Mouse (Mus musculus): ENCODE results near the gene Foxp4. TPM values are rescaled to one million over a fixed set of nuclear protein-coding genes. Genes with fewer than 3 reads are reported as not detected.

Gene Foxp4
- polyA plus RNA-seq, 1 experiment from 2014 or later = 29.4 TPM

- Histone ChIP-seq H3K27ac (peak overlapping the region; percentile 76), H3K4me3 (peak overlapping the region; percentile 20), H3K36me3 (peaks cover 55% of the 10 kb centered on the region), H3K9me3 (no peaks in the 10 kb centered on the region), H3K4me1 (replicated peaks) (peaks cover 89% of the 10 kb centered on the region), H3K27me3 (ENCODE audit: insufficient read depth, poor library complexity, severe bottlenecking) (peaks cover 5% of the 10 kb centered on the region; the same call in 1 of the 2 replicates)
- 24% methylated on average over 35 of the region's 35 CpGs for WGBS
- no peak for DNase-seq (ENCODE audit: low spot score)
Observed at GRCm38 (mm10) chr17:47903846-47904680, 20.4 kb downstream of the Foxp4 start.

GRCm38 (mm10) chr17:47901782-47902181 is 22.7 kb downstream of the Foxp4 start:
- DNase-seq (ENCODE audit: low spot score) = no peak
- Histone ChIP-seq H3K9me3 (no peaks in the 10 kb centered on the region), H3K4me3 (no peak overlapping the region), H3K36me3 (peaks cover 70% of the 10 kb centered on the region), H3K4me1 (replicated peaks) (peaks cover 89% of the 10 kb centered on the region), H3K27me3 (ENCODE audit: insufficient read depth, poor library complexity, severe bottlenecking) (peaks cover 5% of the 10 kb centered on the region; the same call in 1 of the 2 replicates), H3K27ac (no peak overlapping the region; the same call in 1 of the 2 replicates)
- WGBS = 81% methylated on average over 3 of the region's 3 CpGs

GRCm38 (mm10) chr17:47900716-47901115 is 23.7 kb downstream of the Foxp4 start:
- Histone ChIP-seq H3K27me3 (ENCODE audit: insufficient read depth, poor library complexity, severe bottlenecking) (peaks cover 5% of the 10 kb centered on the region; the same call in 1 of the 2 replicates), H3K9me3 (no peaks in the 10 kb centered on the region), H3K36me3 (peaks cover 77% of the 10 kb centered on the region), H3K4me3 (no peak overlapping the region), H3K27ac (peak overlapping the region; percentile 75), H3K4me1 (replicated peaks) (peaks cover 85% of the 10 kb centered on the region)
- 48% methylated on average over 6 of the region's 6 CpGs for WGBS
- no peak for DNase-seq (ENCODE audit: low spot score)

GRCm38 (mm10) chr17:47899156-47899555 is 25.3 kb downstream of the Foxp4 start:
- H3K9me3 ChIP-seq = no peaks in the 10 kb centered on the region; the same call in 1 of the 2 replicates
- 6% methylated on average over 4 of the region's 4 CpGs for whole genome bisulfite sequencing
- DNase-seq (ENCODE audit: low spot score) = no peak
- peaks cover 74% of the 10 kb centered on the region for H3K4me1 ChIP-seq (replicated peaks)
- no peaks in the 10 kb centered on the region for H3K27me3 ChIP-seq (ENCODE audit: insufficient read depth, poor library complexity, severe bottlenecking)
- H3K4me3 ChIP-seq = peak overlapping the region; percentile 39
- H3K36me3 ChIP-seq = peaks cover 83% of the 10 kb centered on the region
- H3K27ac ChIP-seq = peak overlapping the region; percentile 92

GRCm38 (mm10) chr17:47897956-47898752 is 26.3 kb downstream of the Foxp4 start:
- WGBS = 1% methylated on average over 9 of the region's 9 CpGs
- H3K4me3 ChIP-seq = peak overlapping the region; percentile 39

GRCm38 (mm10) chr17:47889727-47890126 is 34.7 kb downstream of the Foxp4 start:
- 64% methylated on average over 7 of the region's 7 CpGs for WGBS
- Histone ChIP-seq H3K36me3 (peaks cover 80% of the 10 kb centered on the region), H3K27me3 (ENCODE audit: insufficient read depth, poor library complexity, severe bottlenecking) (no peaks in the 10 kb centered on the region), H3K4me3 (no peak overlapping the region), H3K27ac (peak overlapping the region; percentile 88), H3K4me1 (replicated peaks) (peaks cover 63% of the 10 kb centered on the region), H3K9me3 (no peaks in the 10 kb centered on the region; the same call in 1 of the 2 replicates)
- no peak for DNase-seq (ENCODE audit: low spot score)

More at GRCm38 (mm10) chr17:47897956-47898752, 26.3 kb downstream of the Foxp4 start:
- H3K4me1 ChIP-seq (replicated peaks) = peaks cover 65% of the 10 kb centered on the region
- peak; percentile 95 for DNase-seq (ENCODE audit: low spot score)
- H3K27ac ChIP-seq = peak overlapping the region; percentile 92
- no peaks in the 10 kb centered on the region for H3K27me3 ChIP-seq (ENCODE audit: insufficient read depth, poor library complexity, severe bottlenecking)
- peaks cover 82% of the 10 kb centered on the region for H3K36me3 ChIP-seq
- H3K9me3 ChIP-seq = no peaks in the 10 kb centered on the region; the same call in 1 of the 2 replicates

- Histone ChIP-seq H3K4me3 (no peak overlapping the region), H3K9me3 (no peaks in the 10 kb centered on the region; the same call in 1 of the 2 replicates), H3K36me3 (peaks cover 80% of the 10 kb centered on the region), H3K27ac (peak overlapping the region; percentile 88), H3K27me3 (ENCODE audit: insufficient read depth, poor library complexity, severe bottlenecking) (no peaks in the 10 kb centered on the region), H3K4me1 (replicated peaks) (peaks cover 64% of the 10 kb centered on the region)
- WGBS = 59% methylated on average over 19 of the region's 19 CpGs
- DNase-seq (ENCODE audit: low spot score) = no peak
Observed at GRCm38 (mm10) chr17:47889267-47889666, 35.2 kb downstream of the Foxp4 start.

- H3K9me3 ChIP-seq = no peaks in the 10 kb centered on the region
- peaks cover 70% of the 10 kb centered on the region for H3K4me1 ChIP-seq (replicated peaks)
- no peak for DNase-seq (ENCODE audit: low spot score)
- H3K4me3 ChIP-seq = no peak overlapping the region
- H3K36me3 ChIP-seq = peaks cover 80% of the 10 kb centered on the region
- no peaks in the 10 kb centered on the region for H3K27me3 ChIP-seq (ENCODE audit: insufficient read depth, poor library complexity, severe bottlenecking)
- peak overlapping the region; percentile 88 for H3K27ac ChIP-seq
- WGBS = 73% methylated on average over 7 of the region's 7 CpGs
Observed at GRCm38 (mm10) chr17:47888641-47889040, 35.8 kb downstream of the Foxp4 start.

- no peak for DNase-seq (ENCODE audit: low spot score)
Observed at GRCm38 (mm10) chr17:47888155-47888455, 36.3 kb downstream of the Foxp4 start.

GRCm38 (mm10) chr17:47887381-47888154 is 36.9 kb downstream of the Foxp4 start:
- WGBS = 11% methylated on average over 13 of the region's 13 CpGs
- Histone ChIP-seq H3K4me3 (peak overlapping the region; percentile 28), H3K27ac (peak overlapping the region; percentile 88), H3K9me3 (no peaks in the 10 kb centered on the region), H3K36me3 (peaks cover 81% of the 10 kb centered on the region), H3K27me3 (ENCODE audit: insufficient read depth, poor library complexity, severe bottlenecking) (no peaks in the 10 kb centered on the region), H3K4me1 (replicated peaks) (peaks cover 81% of the 10 kb centered on the region)
- peak; percentile 79 for DNase-seq (ENCODE audit: low spot score)

More at GRCm38 (mm10) chr17:47888155-47888455, 36.3 kb downstream of the Foxp4 start:
- H3K27ac ChIP-seq = peak overlapping the region; percentile 88
- no peaks in the 10 kb centered on the region for H3K9me3 ChIP-seq
- peak overlapping the region; percentile 28 for H3K4me3 ChIP-seq
- peaks cover 76% of the 10 kb centered on the region for H3K4me1 ChIP-seq (replicated peaks)
- H3K36me3 ChIP-seq = peaks cover 81% of the 10 kb centered on the region
- 13% methylated on average over 6 of the region's 6 CpGs for WGBS
- H3K27me3 ChIP-seq (ENCODE audit: insufficient read depth, poor library complexity, severe bottlenecking) = no peaks in the 10 kb centered on the region

- no peaks in the 10 kb centered on the region for H3K27me3 ChIP-seq (ENCODE audit: insufficient read depth, poor library complexity, severe bottlenecking)
- H3K9me3 ChIP-seq = no peaks in the 10 kb centered on the region
- peaks cover 94% of the 10 kb centered on the region for H3K36me3 ChIP-seq
- WGBS = 90% methylated on average over 5 of the region's 5 CpGs
- H3K27ac ChIP-seq = 0 out of 2 replicates have a peak overlapping the region, but pooled peaks have one; percentile 53
- no peak overlapping the region for H3K4me3 ChIP-seq
- H3K4me1 ChIP-seq (replicated peaks) = peaks cover 87% of the 10 kb centered on the region
- no peak for DNase-seq (ENCODE audit: low spot score)
Observed at GRCm38 (mm10) chr17:47883099-47883498, 41.3 kb downstream of the Foxp4 start.

- Histone ChIP-seq H3K36me3 (peaks cover 98% of the 10 kb centered on the region), H3K4me3 (no peak overlapping the region), H3K4me1 (replicated peaks) (peaks cover 87% of the 10 kb centered on the region), H3K27ac (peak overlapping the region; percentile 67), H3K9me3 (no peaks in the 10 kb centered on the region), H3K27me3 (ENCODE audit: insufficient read depth, poor library complexity, severe bottlenecking) (no peaks in the 10 kb centered on the region)
- 58% methylated on average over 13 of the region's 13 CpGs for WGBS
- no peak for DNase-seq (ENCODE audit: low spot score)
Observed at GRCm38 (mm10) chr17:47881330-47881729, 43.1 kb downstream of the Foxp4 start.
